In genomic region chr3:97087326-97087725, GRCm38 (mm10) we compare ENCODE assay signal across 9 mouse cellular contexts.
DNase-seq lines count a peak whose midpoint lies in the region; ATAC-seq and TF ChIP-seq lines count a peak whose summit lies in the region.
"Had no signal": no experiment of that assay in that cellular context is flagged by ENCODE, and none has a peak within 500 bp of the region (broad histone marks: within the 10 kb centered on the region; RNA-seq: fewer than 3 reads in every experiment).

No protein-coding gene starts in this region.

- no peak for TF ChIP-seq POLR2A in thymus, adult 2 months (IDR thresholded peaks at IDR 0.05; ENCODE audit: control insufficient read depth, extremely low read depth, insufficient read depth, low read length, poor library complexity)

- no peak overlapping the region for H3K9ac ChIP-seq in hindbrain, embryonic 14.5 days
- H3K9ac ChIP-seq: midbrain, embryonic 12.5 days had no signal

- no peak overlapping the region for H3K4me2 ChIP-seq in hindbrain, embryonic 14.5 days (replicated peaks)
- H3K4me2 ChIP-seq: midbrain, embryonic 12.5 days had no signal

- peak; percentile 45 for DNase-seq in heart, adult 11 months
- no peak for DNase-seq in heart, adult 8-10 months (ENCODE audit: low spot score)
- DNase-seq in urinary bladder, postnatal 25 days (ENCODE audit: low spot score), result peak; percentile 21
- DNase-seq in urinary bladder, postnatal 10 days (ENCODE audit: low spot score), result no peak
- DNase-seq in kidney, postnatal 4 days, result peak; percentile 55 to 56
- DNase-seq in thymus, adult 2 months, result peak; percentile 63
- DNase-seq in left cerebral cortex, adult 8-10 months (ENCODE audit: low spot score in 2 of 2), result no peak
- DNase-seq in hindbrain, embryonic 14.5 days (ENCODE audit: low spot score), result no peak

- no peak for TF ChIP-seq CTCF in thymus, adult 2 months (IDR thresholded peaks at IDR 0.05; ENCODE audit: borderline replicate concordance, control insufficient read depth, extremely low read depth, insufficient read depth, low read length, poor library complexity)

- no peak overlapping the region for H3K27ac ChIP-seq in thymus, adult 2 months (ENCODE audit: control insufficient read depth, insufficient read depth, low read length)
- H3K27ac ChIP-seq in hindbrain, embryonic 14.5 days, result no peak overlapping the region
- H3K27ac ChIP-seq: midbrain, embryonic 12.5 days had no signal

- no peak overlapping the region for H3K4me3 ChIP-seq in thymus, adult 2 months (ENCODE audit: control insufficient read depth, insufficient read depth, low read length)
- H3K4me3 ChIP-seq in hindbrain, embryonic 14.5 days (replicated peaks; ENCODE audit: low read length), result no peak overlapping the region
- H3K4me3 ChIP-seq: midbrain, embryonic 12.5 days had no signal

- 76% methylated on average over 4 of the region's 4 CpGs for WGBS in thymus, adult 2 months
- 85% methylated on average over 4 of the region's 4 CpGs for WGBS in hindbrain, embryonic 14.5 days

- no peaks in the 10 kb centered on the region for H3K36me3 ChIP-seq in thymus, adult 2 months (ENCODE audit: control insufficient read depth, insufficient read depth, low read length)
- no peaks in the 10 kb centered on the region for H3K36me3 ChIP-seq in hindbrain, embryonic 14.5 days (replicated peaks; ENCODE audit: control insufficient read depth, insufficient read depth)
- H3K36me3 ChIP-seq: midbrain, embryonic 12.5 days had no signal

- ATAC-seq in hindbrain, embryonic 14.5 days (ENCODE audit: low FRiP score), result no peak

- H3K27me3 ChIP-seq in thymus, adult 2 months (ENCODE audit: control insufficient read depth, insufficient read depth, low read length), result no peaks in the 10 kb centered on the region
- no peaks in the 10 kb centered on the region for H3K27me3 ChIP-seq in hindbrain, embryonic 14.5 days (ENCODE audit: control insufficient read depth, insufficient read depth, low read length)
- H3K27me3 ChIP-seq: midbrain, embryonic 12.5 days had no signal

- no peaks in the 10 kb centered on the region for H3K4me1 ChIP-seq in thymus, adult 2 months (replicated peaks; ENCODE audit: control insufficient read depth, insufficient read depth, low read length)
- H3K4me1 ChIP-seq in hindbrain, embryonic 14.5 days (replicated peaks; ENCODE audit: control insufficient read depth, insufficient read depth, low read length), result no peaks in the 10 kb centered on the region
- H3K4me1 ChIP-seq: midbrain, embryonic 12.5 days had no signal

- H3K9me3 ChIP-seq in hindbrain, embryonic 14.5 days (ENCODE audit: control insufficient read depth, low read length), result 0 out of 2 replicates have a peak, but pooled peaks cover 5% of the 10 kb centered on the region

Comparison
In these comparisons a context has a peak if more than half of its experiments do, and no peak if none do; other contexts are left out.
1. DNase-seq: peak in heart, adult 11 months (single experiment), urinary bladder, postnatal 25 days (single experiment), kidney, postnatal 4 days (2 of 2) and thymus, adult 2 months (single experiment); none in heart, adult 8-10 months (single experiment), urinary bladder, postnatal 10 days (single experiment), left cerebral cortex, adult 8-10 months (0 of 2) and hindbrain, embryonic 14.5 days (single experiment).